Mouse (Mus musculus) cerebellum, postnatal 14 days (tissue): Measurements from ENCODE around the gene Rasgrp2.

ENCODE experiments used
- DNase-seq, 2 experiments: peaks; one replicate each; pipeline ENCODE4 v3.0.0; 2021; ENCODE audit warnings: mixed read lengths in 2 of 2

Rasgrp2 gene

DNA sequence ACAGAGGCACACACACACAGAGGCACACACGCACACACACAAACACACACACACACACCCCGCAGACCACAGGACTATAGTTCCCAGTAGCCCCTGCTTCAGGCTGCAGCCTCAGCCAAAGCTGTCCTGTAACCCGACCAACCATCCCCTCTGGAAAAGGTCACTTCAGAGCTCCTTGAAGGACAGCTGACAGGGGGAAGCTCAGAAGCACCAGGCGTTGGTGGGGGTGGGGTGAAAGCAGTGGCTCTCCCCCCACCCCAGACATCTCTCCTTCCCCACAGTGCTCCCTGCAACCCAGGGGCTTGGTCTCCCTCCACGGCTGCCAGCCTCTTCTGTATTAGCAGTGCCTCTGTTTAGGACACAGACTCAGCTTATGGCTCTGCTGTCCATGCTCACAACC lies 15.7 kb upstream of the Rasgrp2 start:
- DNase-seq: no peak

DNA sequence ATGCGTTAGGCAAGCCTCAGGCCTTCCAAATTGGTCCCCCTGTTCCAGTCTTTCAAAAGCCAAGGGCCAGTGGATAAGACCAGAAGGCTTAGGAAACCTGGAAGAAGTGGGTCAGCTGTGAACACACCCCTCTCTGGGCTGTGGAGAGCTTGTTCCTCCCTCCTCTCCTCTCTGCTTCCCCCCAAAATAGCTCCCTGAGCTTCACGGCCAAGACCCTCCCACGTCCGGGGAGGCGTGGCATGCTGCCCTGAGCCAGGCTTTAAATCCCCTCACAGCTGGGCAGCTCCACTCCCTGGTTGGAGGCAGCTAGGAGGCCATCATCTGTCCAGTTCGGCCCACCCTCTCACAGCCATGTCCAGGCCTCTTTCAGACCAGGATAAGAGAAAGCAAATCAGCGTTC lies 15.0 kb upstream of the Rasgrp2 start, which contains the start of gene Pygm:
Pygm (plus strand) TSS at position 272 of the 400 bp plus-strand sequence.
- DNase-seq: peak in 1 of 2 experiments; percentile 49

DNA sequence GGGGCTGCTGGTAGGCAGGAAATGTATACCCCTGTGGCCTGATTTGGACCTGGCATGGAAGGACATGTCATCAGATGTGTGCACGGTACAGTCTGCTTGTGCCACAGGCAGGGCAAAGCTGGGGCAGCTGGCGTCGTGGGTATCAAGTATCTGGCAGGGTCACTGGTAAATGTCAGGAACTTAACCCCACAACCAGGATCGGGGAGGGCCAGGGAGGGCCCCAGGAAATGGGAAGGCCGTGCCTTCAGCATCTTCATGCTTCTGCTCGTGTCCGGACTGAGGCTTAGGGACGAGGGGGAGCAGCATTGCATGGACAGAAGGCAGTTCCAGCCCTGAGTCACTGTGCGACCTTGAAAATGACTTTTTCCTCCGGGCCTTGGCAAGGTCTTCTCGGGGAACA lies 14.2 kb upstream of the Rasgrp2 start:
- DNase-seq: no peak

DNA sequence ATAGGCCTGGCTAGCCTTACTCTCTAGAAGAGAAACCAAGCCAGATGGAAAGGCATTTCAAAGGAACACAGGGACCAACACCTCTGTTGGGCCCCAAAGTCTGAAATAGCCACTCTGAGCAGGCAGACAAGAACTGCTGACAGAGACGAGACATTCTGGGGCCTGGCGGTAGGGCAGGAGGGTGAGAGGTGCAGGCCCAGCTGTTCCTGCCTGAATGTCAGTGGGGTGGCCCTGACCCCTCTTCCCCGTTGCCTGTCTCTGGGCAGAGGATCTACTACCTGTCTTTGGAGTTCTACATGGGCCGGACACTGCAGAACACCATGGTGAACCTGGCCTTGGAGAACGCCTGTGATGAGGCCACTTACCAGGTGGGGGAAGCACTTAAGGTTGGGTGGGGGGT lies 13.7 kb upstream of the Rasgrp2 start:
- DNase-seq: no peak

DNA sequence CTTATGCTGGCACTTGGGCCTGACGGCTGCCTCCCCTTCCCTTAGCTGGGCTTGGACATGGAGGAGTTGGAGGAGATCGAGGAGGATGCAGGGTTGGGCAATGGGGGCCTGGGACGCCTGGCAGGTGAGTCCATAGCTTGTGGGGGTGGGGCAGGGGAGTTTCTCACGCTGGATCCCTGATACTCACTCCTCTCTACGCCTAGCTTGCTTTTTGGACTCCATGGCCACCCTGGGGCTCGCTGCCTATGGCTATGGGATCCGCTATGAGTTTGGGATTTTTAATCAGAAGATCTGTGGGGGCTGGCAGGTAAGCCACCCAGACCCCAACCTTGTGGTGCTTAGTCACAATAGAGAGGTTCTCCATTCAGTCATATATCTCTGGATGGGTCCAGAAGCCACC lies 13.3 kb upstream of the Rasgrp2 start:
- no peak for DNase-seq

DNA sequence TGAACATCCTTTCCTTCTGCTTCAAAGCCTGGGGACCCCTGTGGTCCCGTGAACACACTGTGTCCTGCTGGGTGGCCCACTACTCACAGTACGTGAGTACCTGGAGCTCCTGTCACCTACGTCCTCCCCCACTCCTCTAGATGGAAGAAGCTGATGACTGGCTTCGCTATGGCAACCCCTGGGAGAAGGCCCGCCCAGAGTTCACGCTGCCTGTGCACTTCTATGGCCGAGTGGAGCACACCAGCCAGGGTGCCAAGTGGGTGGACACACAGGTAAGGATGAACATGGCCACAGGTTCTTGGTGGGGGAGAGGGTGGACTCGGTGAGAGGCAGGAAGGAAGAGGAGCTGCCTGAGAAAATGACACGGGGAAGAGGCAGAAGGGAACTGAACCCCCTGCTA lies 12.9 kb upstream of the Rasgrp2 start:
- DNase-seq: no peak

DNA sequence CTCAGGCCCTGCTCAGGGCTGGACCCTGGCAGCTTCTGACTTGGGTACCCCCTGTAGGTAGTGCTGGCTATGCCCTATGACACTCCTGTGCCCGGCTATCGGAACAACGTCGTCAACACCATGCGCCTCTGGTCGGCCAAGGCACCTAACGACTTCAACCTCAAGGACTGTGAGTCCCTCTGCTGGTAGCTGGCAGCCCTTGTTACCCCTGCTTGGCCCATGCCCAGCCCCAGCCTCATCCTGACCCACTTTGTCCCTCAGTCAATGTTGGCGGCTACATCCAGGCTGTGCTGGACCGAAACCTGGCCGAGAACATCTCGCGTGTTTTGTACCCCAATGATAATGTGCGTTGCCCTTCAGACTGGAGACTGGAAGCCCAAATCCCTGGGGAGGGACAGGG lies 11.1 kb upstream of the Rasgrp2 start:
- peak; percentile 60 to 73 for DNase-seq

DNA sequence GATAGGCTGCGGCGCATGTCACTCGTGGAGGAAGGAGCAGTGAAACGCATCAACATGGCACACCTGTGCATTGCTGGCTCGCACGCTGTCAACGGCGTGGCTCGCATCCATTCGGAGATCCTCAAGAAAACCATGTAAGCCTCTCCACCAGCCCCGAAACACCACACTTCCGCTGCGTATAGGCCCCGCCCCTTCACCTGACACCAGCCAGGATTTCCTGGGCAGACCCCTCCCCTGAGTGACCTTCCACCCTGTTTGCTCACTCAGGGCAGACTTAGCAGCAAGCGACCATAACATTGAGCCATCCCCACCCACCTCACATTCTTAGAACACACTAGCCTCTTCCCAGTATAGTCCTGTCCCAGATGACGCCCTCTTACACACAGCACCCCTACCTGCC lies 9.3 kb upstream of the Rasgrp2 start:
- no peak for DNase-seq

DNA sequence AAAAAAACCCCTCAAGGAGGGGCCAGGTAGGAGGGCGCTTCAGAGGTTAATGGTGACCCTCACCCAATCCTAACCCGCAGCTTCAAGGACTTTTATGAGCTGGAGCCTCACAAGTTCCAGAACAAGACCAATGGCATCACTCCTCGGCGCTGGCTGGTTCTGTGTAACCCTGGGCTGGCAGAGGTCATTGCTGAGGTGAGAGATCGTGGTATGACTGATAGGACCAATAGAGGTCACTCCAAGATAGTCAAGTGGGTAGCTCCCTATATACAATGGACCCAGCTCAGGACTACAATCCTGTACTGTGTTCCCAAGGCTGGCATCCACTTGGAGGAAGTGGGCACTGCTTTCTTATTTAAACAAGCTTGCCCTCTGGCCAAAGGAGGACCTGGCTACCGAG lies 8.9 kb upstream of the Rasgrp2 start:
- DNase-seq: no peak

DNA sequence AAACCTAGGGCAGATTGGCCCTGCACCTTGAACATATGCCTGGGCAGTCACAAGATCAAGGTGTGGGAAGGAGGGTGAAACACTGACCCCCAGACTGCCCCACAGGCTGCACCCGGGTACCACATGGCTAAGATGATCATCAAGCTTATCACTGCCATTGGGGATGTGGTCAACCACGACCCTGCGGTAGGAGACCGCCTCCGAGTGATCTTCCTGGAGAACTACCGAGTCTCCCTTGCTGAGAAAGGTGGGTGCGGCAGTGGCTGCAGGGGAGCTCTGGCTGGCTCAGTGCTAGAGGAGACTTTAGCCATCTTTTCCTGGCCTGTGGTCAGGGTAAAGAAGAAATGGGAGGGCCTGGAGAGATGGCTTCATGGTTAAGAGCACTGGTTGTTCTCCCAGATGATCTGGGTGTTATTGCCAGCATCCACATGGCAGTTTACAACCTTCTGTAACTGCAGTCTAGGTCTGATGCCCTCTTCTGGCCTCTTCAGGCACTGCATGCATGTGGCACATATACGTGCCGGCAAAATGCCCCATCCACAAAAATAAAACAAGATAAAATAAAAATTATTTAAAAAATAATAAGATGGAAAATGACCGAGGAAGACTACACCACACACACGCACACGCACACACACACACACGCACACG lies 6.3 kb upstream of the Rasgrp2 start:
- DNase-seq: no peak

DNA sequence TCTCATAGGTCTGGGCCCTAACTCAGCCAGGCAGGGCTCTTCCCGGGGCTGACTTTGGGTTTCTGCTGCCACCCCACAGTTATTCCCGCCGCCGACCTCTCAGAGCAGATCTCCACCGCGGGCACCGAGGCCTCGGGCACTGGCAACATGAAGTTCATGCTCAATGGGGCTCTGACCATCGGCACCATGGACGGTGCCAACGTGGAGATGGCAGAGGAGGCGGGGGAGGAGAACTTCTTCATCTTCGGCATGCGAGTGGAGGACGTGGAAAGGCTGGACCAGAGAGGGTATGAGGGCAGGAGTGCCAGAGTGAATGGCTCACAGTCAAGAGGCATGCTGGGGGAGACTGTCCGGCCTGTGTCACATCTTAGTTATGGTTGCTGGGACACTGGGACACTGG lies 5.5 kb upstream of the Rasgrp2 start:
- DNase-seq: no peak

DNA sequence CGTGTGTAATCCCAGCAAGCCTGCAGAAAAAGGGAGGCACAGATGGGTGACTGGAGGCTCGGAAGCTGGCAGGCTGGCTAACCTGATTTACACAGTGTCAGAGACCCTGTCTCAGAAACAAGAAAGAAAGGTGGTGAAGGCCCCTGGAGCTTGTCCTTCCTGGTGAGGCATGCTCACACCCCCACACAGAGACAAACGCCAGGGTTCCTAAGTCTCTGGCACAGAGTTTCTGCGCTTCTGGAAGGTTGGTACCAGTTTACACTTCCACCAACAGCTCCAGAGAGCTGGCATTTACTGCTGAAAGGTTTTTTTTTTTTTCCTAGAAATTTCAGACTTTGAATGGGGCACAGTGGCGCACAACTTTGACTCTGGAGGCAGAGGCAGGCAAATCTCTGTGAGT lies 2.9 kb upstream of the Rasgrp2 start:
- DNase-seq: no peak

DNA sequence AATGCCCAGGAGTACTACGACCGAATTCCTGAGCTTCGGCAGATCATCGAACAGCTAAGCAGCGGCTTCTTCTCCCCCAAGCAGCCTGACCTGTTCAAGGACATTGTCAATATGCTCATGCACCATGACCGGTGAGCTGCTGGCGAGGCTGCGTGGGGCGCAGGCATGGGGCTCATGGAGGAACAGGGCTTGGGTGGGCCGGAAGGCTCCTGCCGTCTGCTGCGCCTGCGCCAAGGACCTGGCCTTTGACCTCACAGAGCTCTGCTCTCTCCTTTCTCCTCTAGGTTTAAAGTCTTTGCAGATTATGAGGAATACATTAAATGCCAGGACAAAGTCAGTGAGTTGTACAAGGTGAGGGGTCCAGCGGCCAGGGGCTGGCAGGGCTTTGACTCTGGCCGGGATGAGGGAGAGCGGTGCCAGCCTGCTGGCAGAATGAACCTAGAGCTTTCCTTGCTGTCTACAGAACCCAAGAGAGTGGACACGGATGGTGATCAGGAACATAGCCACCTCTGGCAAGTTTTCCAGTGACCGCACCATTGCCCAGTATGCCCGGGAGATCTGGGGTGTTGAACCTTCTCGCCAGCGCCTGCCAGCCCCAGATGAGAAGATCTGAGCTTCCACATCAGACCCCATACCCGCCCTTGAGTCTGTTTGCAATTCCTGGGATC lies 1.4 kb upstream of the Rasgrp2 start:
- no peak for DNase-seq

DNA sequence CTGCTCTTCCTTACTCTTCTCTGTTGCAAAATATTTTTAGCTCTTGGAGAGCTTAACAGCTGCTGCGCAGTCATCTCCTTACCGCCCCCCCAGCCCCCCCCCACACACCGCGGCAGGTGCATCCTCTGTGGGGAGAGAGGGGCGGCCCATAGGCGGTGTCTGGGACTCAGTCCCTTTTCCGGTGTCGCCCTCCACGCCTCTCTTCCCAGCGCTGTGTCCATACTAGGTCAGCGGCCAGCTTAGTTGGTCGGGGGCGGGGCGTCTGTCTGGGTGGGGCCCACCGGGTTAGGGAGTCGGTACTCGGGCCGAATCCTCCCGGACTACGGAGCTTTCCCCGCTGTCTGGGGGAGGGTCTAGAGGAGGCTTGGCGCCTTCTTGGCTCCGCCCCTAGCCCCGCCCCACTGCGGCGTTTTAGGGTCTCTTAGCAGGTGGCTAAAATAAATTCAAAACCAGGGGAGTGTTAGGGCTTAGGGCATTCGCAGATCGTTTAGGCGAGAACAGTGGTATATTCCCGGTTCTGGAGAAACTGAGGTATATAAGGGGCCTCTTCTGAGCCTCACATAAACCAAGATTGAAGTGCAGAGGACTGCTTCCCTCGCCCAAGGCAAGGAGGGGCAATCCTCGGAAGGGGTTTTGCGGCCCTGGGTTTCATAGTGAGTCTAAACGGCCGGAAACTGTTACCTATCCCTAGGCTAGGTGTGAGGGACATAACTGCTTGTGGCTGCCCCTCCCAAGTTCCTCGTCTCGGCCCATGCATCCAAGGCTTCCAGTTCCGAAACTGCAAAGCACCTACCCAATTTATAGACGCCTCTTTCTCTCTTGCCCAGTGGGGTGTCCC lies 474 bp upstream of the Rasgrp2 start:
- DNase-seq: peak; percentile 60 to 66

DNA sequence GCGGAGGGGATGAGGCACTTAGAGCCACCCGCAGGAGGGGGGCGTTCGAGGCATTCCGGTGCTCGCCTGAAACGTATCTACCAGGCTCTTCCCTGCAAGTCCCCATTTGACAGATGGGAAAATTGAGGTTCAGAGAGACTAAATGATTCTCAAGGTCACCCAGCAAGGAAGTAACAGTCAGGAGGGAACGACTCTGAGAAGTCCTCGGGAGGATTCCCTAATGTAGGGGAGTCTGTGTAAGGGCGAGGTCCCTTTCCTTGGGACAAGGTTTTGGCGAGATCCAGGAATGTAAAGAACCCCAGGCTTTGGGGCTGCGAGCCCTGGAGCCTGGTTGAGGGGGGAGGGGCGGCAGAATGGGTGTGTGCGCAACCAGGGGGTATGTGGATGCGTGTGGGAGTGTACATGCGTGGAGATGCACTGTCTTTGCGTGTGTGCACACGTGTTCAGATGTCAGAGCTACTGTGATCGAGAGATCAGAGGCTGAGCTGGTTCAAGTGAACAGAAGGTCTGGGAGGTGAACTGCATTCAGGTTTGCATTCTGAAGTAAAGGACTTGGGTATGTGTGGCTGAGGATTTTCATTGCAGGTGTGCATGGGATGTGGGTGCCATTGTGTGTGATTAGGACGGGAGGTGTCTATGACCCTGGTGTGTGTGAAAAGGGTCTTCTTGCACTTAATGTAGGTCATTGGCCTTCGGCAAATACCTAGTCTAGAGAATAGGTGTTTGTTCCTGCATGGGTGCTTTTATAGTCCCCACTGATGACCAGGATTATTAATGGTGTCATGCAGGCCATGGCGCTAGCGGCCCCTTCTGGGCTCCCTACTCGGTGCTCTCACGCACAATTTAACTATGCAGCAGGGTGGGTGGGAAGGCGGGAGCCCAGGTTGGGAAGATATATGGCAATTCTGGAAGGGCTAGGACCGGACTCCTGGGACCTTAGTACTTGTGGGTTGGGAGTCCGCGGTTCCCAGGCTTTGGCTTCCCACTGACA lies 1.3 kb downstream of the Rasgrp2 start:
- DNase-seq: no peak

DNA sequence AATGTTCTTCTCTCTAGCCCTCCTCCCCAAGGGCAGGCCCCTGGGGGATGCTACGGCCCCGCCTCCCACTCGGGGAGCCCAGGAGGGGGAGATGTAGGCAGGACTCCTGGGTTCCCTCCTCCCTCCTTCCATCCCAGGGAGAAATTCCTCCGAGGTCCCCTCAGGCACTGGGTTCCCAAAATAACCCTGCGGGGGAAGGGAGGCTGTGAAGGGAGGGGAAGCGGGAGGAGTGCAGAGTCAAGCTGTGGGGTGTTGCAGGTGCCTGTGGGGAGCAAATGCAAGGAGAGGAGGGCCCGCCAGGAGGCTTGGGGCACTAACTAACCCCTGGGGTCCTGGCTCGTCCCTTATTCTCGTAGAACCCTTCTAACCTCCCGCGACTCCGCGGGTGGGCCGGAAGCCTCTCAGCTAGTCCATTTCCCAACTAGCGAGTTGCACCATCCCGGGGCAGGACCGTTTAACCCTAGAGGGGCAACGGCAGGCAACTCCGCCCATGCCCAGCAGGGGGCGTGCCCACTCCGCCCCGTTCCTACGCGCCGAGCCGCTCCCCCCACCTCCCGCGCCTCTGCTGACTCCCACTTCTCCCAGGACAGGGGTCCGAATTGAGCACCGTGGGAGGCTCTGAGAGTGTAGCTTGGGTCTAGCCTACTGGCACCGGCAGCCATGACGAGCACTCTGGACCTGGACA lies 2.1 kb downstream of the Rasgrp2 start:
- peak; percentile 67 to 79 for DNase-seq

DNA sequence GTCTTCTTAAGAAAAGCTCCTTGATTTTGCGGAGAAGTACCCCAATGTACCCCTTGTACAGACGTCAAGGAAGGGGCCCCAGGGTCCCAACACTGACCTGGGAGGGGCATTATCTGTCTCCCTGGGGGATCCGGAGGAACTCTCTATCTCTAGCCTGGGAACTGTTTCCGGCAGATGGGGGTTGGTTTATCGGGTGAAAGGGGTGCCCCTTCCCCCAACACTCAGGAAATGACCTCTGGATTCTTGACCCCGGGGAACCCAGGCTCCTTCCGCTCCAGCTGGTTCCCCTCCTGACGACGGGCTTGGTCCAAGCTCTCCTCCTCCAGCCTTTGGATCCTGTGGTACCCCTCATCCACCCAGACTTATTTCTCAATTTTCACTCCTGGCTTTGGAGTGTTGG lies 2.8 kb downstream of the Rasgrp2 start:
- DNase-seq: no peak

DNA sequence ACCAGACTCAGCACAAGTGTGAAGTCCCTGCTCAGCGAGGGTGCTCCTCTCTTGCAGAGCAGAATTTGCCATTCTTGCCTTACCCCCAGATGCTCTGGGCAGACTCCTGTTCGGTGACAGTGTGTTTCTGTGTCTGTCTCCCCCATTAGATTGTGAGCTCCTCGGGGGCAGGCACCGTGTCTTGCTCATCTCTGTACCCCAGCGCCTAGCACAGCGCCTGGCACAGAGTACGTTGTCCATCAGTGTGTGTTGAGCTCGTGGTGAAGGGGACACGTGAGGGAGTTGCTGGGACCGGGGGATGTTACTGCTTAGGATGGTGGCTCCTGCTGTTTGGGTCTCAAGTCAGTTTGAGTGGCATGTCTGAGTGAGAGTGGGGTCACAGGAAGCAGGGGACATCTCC lies 4.7 kb downstream of the Rasgrp2 start:
- no peak for DNase-seq

DNA sequence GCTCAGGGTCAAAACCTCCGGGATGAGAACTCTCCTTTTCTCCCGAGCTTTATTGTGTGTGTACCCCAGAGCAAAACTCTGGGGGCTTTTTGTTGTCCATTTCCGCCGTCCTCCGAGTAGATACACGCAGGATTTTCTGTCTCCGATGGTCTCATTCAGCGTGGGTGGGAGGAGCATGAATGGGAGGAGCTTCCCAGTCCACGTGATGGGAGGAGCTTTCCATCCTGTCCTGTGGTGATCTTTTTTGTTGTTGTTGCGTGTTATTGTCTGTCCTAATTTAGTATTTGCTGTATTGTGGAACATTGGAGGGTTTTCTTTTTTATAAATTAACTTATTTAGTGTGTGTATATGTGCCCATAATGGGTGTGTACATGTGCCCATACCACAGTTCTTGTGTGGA lies 6.3 kb downstream of the Rasgrp2 start:
- no peak for DNase-seq

DNA sequence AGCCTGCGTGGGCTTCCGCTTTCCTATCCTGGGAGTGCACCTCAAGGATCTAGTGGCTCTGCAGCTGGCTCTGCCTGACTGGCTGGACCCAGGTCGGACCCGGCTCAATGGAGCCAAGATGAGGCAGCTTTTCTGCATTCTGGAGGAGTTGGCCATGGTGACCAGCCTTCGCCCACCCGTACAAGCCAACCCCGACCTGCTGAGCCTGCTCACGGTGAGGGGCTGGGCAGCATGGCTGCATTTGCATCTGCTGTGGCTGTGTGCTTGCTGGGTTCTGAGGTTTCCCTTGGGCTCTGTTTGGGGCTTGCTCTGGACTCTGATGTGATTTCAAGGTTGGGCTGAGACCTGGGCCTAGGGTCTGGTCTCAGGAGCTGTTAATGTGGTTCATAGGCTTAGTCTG lies 8.0 kb downstream of the Rasgrp2 start:
- DNase-seq: no peak

DNA sequence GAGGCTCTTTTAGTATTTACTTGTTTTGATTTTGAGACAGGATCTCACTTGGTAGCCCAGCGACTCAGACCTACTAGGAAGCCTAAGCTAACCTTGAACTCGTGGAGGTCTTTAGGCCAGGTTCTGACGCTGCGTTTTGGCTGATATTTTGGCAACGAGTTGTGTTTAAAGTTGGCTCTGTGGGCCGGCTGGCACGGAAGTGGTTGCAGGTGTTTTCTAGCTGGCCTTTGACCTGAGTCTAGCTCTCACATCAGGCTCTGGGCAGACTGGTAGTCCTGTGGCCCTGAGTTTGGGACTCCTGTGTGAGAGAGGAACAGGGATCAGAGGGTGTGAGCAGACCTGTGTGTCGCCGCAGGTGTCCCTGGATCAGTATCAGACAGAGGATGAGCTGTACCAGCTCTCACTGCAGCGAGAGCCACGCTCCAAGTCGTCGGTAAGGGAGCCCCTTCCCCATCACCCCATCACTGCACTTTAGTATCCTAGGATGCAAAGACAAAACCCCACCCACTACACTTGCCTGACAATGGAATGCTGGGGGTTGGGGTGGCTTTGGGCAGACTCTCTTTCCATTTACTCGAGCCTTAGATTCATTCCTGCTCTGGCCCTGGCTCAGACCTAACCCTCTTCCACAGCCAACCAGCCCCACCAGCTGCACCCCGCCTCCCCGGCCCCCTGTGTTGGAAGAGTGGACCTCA lies 8.8 kb downstream of the Rasgrp2 start:
- DNase-seq: peak in 1 of 2 experiments; percentile 28
